In genomic region chr7:31079670-31080069, GRCm38 (mm10) we compare ENCODE assay signal across 29 mouse cellular contexts. TPM values are rescaled to one million over a fixed set of nuclear protein-coding genes. Genes with fewer than 3 reads are reported as not detected.
"Had no signal": no experiment of that assay in that cellular context is flagged by ENCODE, and none has a peak within 500 bp of the region (broad histone marks: within the 10 kb centered on the region; RNA-seq: fewer than 3 reads in every experiment).

No protein-coding gene starts in this region.

- H3K9me3 ChIP-seq: heart, embryonic 13.5 days; heart, embryonic 15.5 days; hindbrain, embryonic 13.5 days; hindbrain, embryonic 15.5 days; kidney, embryonic 15.5 days; limb, embryonic 13.5 days; limb, embryonic 15.5 days had no signal

- H3K4me3 ChIP-seq: heart, embryonic 13.5 days; heart, embryonic 15.5 days; hindbrain, embryonic 13.5 days; hindbrain, embryonic 15.5 days; kidney, embryonic 15.5 days; limb, embryonic 13.5 days; limb, embryonic 15.5 days had no signal

- H3K4me2 ChIP-seq: heart, embryonic 11.5 days; heart, embryonic 13.5 days; heart, embryonic 15.5 days; hindbrain, embryonic 13.5 days; hindbrain, embryonic 15.5 days; kidney, embryonic 15.5 days; limb, embryonic 13.5 days; limb, embryonic 15.5 days had no signal

- H3K9ac ChIP-seq: heart, embryonic 13.5 days; heart, embryonic 15.5 days; hindbrain, embryonic 13.5 days; hindbrain, embryonic 15.5 days; kidney, embryonic 15.5 days; limb, embryonic 13.5 days; limb, embryonic 15.5 days; liver, embryonic 14.5 days had no signal

- H3K27ac ChIP-seq: heart, embryonic 13.5 days; heart, embryonic 15.5 days; hindbrain, embryonic 13.5 days; hindbrain, embryonic 15.5 days; hindbrain, postnatal 0 days; kidney, embryonic 15.5 days; kidney, postnatal 0 days; limb, embryonic 13.5 days; limb, embryonic 15.5 days; liver, embryonic 14.5 days had no signal

- H3K4me1 ChIP-seq: heart, embryonic 15.5 days; hindbrain, embryonic 15.5 days had no signal

- ATAC-seq: forebrain, embryonic 16.5 days; hindbrain, postnatal 0 days; intestine, embryonic 16.5 days had no signal

- DNase-seq: gastrocnemius, postnatal 25 days; heart, adult 18-20 months; heart, postnatal 14 days; heart, postnatal 36 days; kidney, adult 11 months; kidney, adult 2 months; kidney, adult 9 months; kidney, postnatal 14 days; kidney, postnatal 36 days; layer of hippocampus, adult 9-11 months; layer of hippocampus, postnatal 36 days; left cerebral cortex, postnatal 4 days; lung, adult 18-20 months had no signal

- H3K36me3 ChIP-seq: heart, embryonic 13.5 days; heart, embryonic 15.5 days; hindbrain, embryonic 13.5 days; hindbrain, embryonic 15.5 days; kidney, embryonic 15.5 days; limb, embryonic 13.5 days; limb, embryonic 15.5 days had no signal

- H3K27me3 ChIP-seq: heart, embryonic 13.5 days; heart, embryonic 15.5 days; hindbrain, embryonic 13.5 days; hindbrain, embryonic 15.5 days; kidney, embryonic 15.5 days; limb, embryonic 13.5 days; limb, embryonic 15.5 days had no signal

RNA-seq across cellular contexts. Expression of gene Fxyd3, which starts 3.2 kb away (rescaled TPM):
- total RNA-seq: hematopoietic stem cell, adult 5-6 weeks; hindbrain, postnatal 0 days; layer of hippocampus, postnatal 36 days; left cerebral cortex, postnatal 10 days; left cerebral cortex, postnatal 25 days; left cerebral cortex, postnatal 4 days had no signal

RNA-seq across cellular contexts. Expression of gene Lgi4, which starts 20.5 kb away (rescaled TPM):
- total RNA-seq: hematopoietic stem cell, adult 5-6 weeks had no signal

RNA-seq across cellular contexts. Expression of gene Hpn, which starts 35.4 kb away (rescaled TPM):
- total RNA-seq: hindbrain, postnatal 0 days had no signal
- polyA plus RNA-seq: forebrain, embryonic 16.5 days had no signal
